Mouse (Mus musculus) hindlimb bud, embryonic 11.5 days (tissue): ENCODE measurements around the gene Noc3l.

Experiments used
- DNase-seq: peaks from one replicate; pipeline ENCODE4 v3.0.0-alpha.2; 2012; ENCODE audit warnings: low read depth, low spot score; ENCODE audit errors: extremely low spot score

Noc3l gene

GRCm38 (mm10) chr19:38818766-38819426, at the start of gene Noc3l:
Gene Noc3l, minus strand, starts transcription at chr19:38819237.
- DNase-seq: peak; percentile 73

GRCm38 (mm10) chr19:38862523-38862922, 43.5 kb upstream of the Noc3l start:
- DNase-seq: no peak

- DNase-seq: no peak
Observed at GRCm38 (mm10) chr19:38858224-38858623, 39.2 kb upstream of the Noc3l start.

- DNase-seq: no peak
Observed at GRCm38 (mm10) chr19:38846373-38846772, 27.3 kb upstream of the Noc3l start.

GRCm38 (mm10) chr19:38844817-38845216, 25.8 kb upstream of the Noc3l start:
- no peak for DNase-seq

GRCm38 (mm10) chr19:38837171-38837641, 18.2 kb upstream of the Noc3l start:
- DNase-seq: no peak

GRCm38 (mm10) chr19:38836438-38837170, 17.6 kb upstream of the Noc3l start, which contains the start of gene Tbc1d12:
Gene Tbc1d12, plus strand, starts transcription at chr19:38836579.
- DNase-seq: peak; percentile 56

GRCm38 (mm10) chr19:38836084-38836437, 17.0 kb upstream of the Noc3l start:
- DNase-seq: no peak

- DNase-seq: no peak
Observed at GRCm38 (mm10) chr19:38833224-38833623, 14.2 kb upstream of the Noc3l start.

GRCm38 (mm10) chr19:38820186-38820804, 1.3 kb upstream of the Noc3l start:
- no peak for DNase-seq

- DNase-seq: no peak
Observed at GRCm38 (mm10) chr19:38819427-38819802, 378 bp upstream of the Noc3l start.

GRCm38 (mm10) chr19:38818191-38818590, 846 bp downstream of the Noc3l start:
- DNase-seq: no peak

GRCm38 (mm10) chr19:38798801-38799200, 20.2 kb downstream of the Noc3l start:
- DNase-seq: no peak

GRCm38 (mm10) chr19:38798291-38798690, 20.7 kb downstream of the Noc3l start:
- DNase-seq: no peak

GRCm38 (mm10) chr19:38796546-38796945, 22.5 kb downstream of the Noc3l start:
- no peak for DNase-seq

GRCm38 (mm10) chr19:38793563-38794045, 25.4 kb downstream of the Noc3l start:
- DNase-seq: no peak

- DNase-seq: no peak
Observed at GRCm38 (mm10) chr19:38787756-38788155, 31.3 kb downstream of the Noc3l start.

- no peak for DNase-seq
Observed at GRCm38 (mm10) chr19:38783542-38783941, 35.5 kb downstream of the Noc3l start.

- no peak for DNase-seq
Observed at GRCm38 (mm10) chr19:38778805-38779204, 40.2 kb downstream of the Noc3l start.

- DNase-seq: peak; percentile 24
Observed at GRCm38 (mm10) chr19:38775548-38775947, 43.5 kb downstream of the Noc3l start.

- DNase-seq: no peak
Observed at GRCm38 (mm10) chr19:38766306-38766705, 52.7 kb downstream of the Noc3l start.

GRCm38 (mm10) chr19:38760441-38760840, 58.6 kb downstream of the Noc3l start:
- DNase-seq: no peak
